Mouse (Mus musculus) lung, postnatal 0 days (tissue): ENCODE measurements around the gene Gata2. TPM values are rescaled to one million over a fixed set of nuclear protein-coding genes. Genes with fewer than 3 reads are reported as not detected.

Experiments
- ATAC-seq: fragments of 200-750 bp; cut with Nextera tagmentation; 2 replicates; pipeline ENCODE4 v1.8.0; 2017; ENCODE audit warnings: moderate library complexity
- DNase-seq: peaks from one replicate; pipeline ENCODE4 v3.0.0-alpha.2; 2016; ENCODE audit warnings: low spot score
- H3K27ac ChIP-seq: fragments of 300-500 bp; sonication (generic); 2 replicates; pipeline ENCODE4 v1.5.1; 2014; ENCODE audit warnings: antibody characterized with exemption, mild to moderate bottlenecking, low read length, mixed read lengths
- H3K27me3 ChIP-seq: fragments of 300-500 bp; sonication (generic); replicated peaks from 2 replicates; pipeline ENCODE4 v1.6.1; 2014; ENCODE audit warnings: low read length, mixed read lengths; ENCODE audit not compliant: insufficient read depth
- H3K36me3 ChIP-seq: fragments of 300-500 bp; sonication (generic); 2 replicates; pipeline ENCODE4 v1.6.1; 2014; ENCODE audit warnings: low read length, mixed read lengths; ENCODE audit not compliant: insufficient read depth
- H3K4me1 ChIP-seq: fragments of 300-500 bp; sonication (generic); 2 replicates; pipeline ENCODE4 v1.6.1; 2014; ENCODE audit warnings: antibody characterized with exemption, low read depth, low read length, mixed read lengths; ENCODE audit not compliant: insufficient read depth
- H3K4me2 ChIP-seq: fragments of 300-500 bp; sonication (generic); replicated peaks from 2 replicates; pipeline ENCODE4 v1.6.1; 2014; ENCODE audit warnings: low read depth, mild to moderate bottlenecking, low read length, moderate library complexity, mixed read lengths
- H3K4me3 ChIP-seq: fragments of 300-500 bp; sonication (generic); 2 replicates; pipeline ENCODE4 v1.5.1; 2014; ENCODE audit warnings: low read depth, low read length
- H3K9ac ChIP-seq: fragments of 300-500 bp; sonication (generic); replicated peaks from 2 replicates; pipeline ENCODE4 v1.6.1; 2014; ENCODE audit warnings: low read depth, mild to moderate bottlenecking
- H3K9me3 ChIP-seq: fragments of 300-500 bp; sonication (generic); 2 replicates; pipeline ENCODE4 v1.6.1; 2016; ENCODE audit warnings: low read length, mixed read lengths
- CTCF ChIP-seq: IDR thresholded peaks from 2 replicates; pipeline ENCODE4 v1.5.1; 2016; ENCODE audit warnings: antibody characterized with exemption, mild to moderate bottlenecking
- EP300 ChIP-seq: IDR thresholded peaks from 2 replicates; pipeline ENCODE4 v1.6.1; 2016; ENCODE audit warnings: antibody characterized with exemption, mild to moderate bottlenecking, control low read depth
- WGBS: fragments of 180-500 bp; shearing (Covaris S2); extraction: QIAGEN DNeasy Blood & Tissue Kit; methylation state at CpG from one replicate; pipeline ENCODE4 v1.1.7; 2014; 5-methylcytosine and 5-hydroxymethylcytosine counted together
- polyA plus RNA-seq: library from polyadenylated mRNA; unstranded; fragments of >200 nt; fragmentation: Nextera tagmentation; extraction: Ambion mirVana; gene quantifications from 2 replicates; pipeline ENCODE4 v1.2.1, GENCODE M21; 2015

The Gata2 gene
- 86.2 and 104 TPM in 2 replicates for polyA plus RNA-seq

DNA sequence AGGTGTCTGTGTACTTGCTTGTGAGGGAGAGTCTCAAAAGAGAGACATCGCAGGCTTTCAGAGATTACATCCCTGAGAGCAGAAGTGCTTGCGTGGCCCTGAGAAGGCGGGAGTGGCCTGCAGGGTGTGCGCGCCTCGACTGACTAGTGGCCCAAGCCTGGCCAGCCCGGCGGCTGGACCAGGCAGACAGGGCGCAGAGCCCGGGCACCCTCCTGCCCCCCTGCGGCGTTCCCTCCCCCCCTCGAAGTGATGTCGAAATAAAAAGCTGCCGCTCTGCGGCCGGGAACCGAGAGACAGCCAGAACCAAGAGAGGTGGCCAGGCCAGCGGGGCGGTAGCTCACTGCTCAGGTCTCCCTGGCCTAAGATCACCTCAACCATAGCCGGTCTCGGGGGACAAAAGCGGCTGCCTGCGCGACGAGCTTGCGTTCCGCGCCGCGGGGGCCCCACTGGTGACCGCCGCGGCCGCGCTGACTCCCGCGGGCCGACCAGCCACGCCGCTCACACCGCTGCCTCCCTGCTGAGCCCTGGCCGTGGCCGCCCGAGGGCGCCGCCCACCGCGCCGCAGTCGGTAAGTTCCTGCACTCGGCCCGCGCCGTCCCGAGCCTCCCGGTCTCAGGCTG is at the start of gene Gata2:
Gata2 (plus strand) TSS at position 459 of the 620 bp plus-strand sequence.
- Histone ChIP-seq H3K27ac (no peak within 1 kb of the TSS), H3K27me3 (peaks cover 83% of the 10 kb centered on the region), H3K4me3 (peak within 1 kb of the TSS; percentile 40), H3K4me1 (peaks cover 18% of the 10 kb centered on the region; the same call in 1 of the 2 replicates), H3K9me3 (no peaks in the 10 kb centered on the region), H3K36me3 (no peaks in the 10 kb centered on the region), H3K4me2 (peak within 1 kb of the TSS; percentile 69), H3K9ac (peak within 1 kb of the TSS; percentile 24; the same call in 1 of the 2 replicates)
- DNase-seq (peak; percentile 38), ATAC-seq (peak; percentile 18; the same call in 1 of the 2 replicates)
- WGBS, result 2% methylated on average over 51 of the region's 57 CpGs
- peak; percentile 26; the same call in 1 of the 2 replicates for TF ChIP-seq CTCF
- no peak for TF ChIP-seq EP300

DNA sequence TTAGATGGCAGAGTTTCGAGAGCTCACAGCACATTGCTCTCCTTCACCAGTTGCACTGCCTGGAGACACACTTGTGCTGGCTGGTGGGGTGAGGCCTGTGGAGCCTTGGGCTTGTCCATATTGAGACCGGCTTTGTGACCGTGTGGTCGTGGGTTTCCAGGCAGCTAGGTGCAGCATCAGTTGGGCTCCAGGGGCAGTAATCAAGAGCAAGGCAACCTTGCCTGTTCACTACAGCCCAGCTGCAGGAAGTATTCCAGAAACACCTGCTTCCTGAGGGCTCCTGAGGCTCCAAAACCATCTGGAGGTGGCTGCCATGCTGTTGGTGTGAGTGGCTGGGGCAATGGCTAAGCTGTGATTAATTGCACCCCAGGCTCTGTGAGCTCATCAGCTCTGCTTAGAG is 47.9 kb upstream of the Gata2 start:
- H3K9me3 ChIP-seq, result no peaks in the 10 kb centered on the region
- no peaks in the 10 kb centered on the region for H3K27me3 ChIP-seq
- WGBS, result 59% methylated on average over 4 of the region's 4 CpGs
- H3K4me3 ChIP-seq, result no peak overlapping the region
- no peaks in the 10 kb centered on the region for H3K36me3 ChIP-seq
- DNase-seq, result no peak
- no peak for ATAC-seq
- H3K27ac ChIP-seq, result no peak overlapping the region
- H3K4me2 ChIP-seq, result no peak overlapping the region
- H3K9ac ChIP-seq, result no peak overlapping the region
- TF ChIP-seq EP300 (no peak), CTCF (no peak)
- peaks cover 3% of the 10 kb centered on the region; the same call in 1 of the 2 replicates for H3K4me1 ChIP-seq

DNA sequence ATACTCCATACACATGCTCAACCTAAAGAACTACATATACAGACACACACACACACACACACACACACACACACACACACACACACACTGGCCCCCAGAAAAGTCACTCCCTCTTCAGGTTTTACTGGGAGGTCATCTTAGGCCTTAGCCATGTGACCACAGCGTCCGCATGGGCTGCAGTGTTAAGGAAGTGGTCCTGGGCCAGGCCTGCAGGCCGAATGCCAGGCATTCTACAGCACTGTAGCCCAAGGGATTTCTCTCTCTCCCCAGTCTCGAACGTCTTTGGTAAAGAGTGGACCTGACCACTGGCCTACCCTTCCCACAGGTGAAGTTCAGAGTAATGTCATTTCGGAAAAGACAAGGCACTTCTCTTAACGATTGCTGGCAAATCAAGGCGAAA is 47.1 kb upstream of the Gata2 start:
- Histone ChIP-seq H3K9ac (no peak overlapping the region), H3K9me3 (no peaks in the 10 kb centered on the region), H3K4me1 (no peaks in the 10 kb centered on the region), H3K36me3 (no peaks in the 10 kb centered on the region), H3K27me3 (no peaks in the 10 kb centered on the region), H3K4me2 (no peak overlapping the region), H3K27ac (peak overlapping the region; percentile 91), H3K4me3 (no peak overlapping the region)
- ATAC-seq, result no peak
- 65% methylated on average over 8 of the region's 8 CpGs for WGBS
- TF ChIP-seq CTCF (no peak), EP300 (no peak)
- DNase-seq, result peak; percentile 18

DNA sequence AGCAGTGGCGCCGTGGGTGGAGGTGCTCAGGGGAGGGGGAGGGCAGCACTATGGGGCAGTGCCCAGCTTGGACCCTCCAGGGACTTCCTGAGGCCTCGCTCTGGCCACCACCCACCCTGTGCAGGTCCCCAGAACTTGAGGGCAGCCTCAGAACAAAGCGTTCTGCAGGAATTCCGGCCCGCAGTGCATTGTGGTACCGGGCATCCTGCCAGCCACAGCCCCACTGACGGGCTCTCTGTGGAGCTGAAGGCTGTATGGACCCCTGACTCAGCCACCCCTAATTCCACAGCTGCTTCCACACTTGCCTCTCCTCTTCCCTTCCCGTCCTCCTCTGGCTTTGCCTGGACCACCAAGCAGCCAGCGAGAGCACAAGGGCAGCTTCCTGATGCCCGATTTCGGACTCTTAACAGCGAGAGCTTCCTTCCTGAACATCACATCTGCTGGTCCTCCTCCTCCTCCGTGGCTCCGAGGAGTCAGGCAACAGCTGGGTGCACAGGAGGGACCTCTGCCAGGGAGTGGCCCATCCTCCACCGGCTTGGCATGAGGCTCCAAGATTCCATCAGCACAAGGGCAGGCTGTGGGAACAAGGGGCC is 46.2 kb upstream of the Gata2 start:
- H3K4me2 ChIP-seq, result 0 out of 2 replicates have a peak overlapping the region, but pooled peaks have one; percentile 19
- ATAC-seq, result peak; percentile 91
- 0 out of 2 replicates have a peak, but pooled peaks cover 3% of the 10 kb centered on the region for H3K4me1 ChIP-seq
- no peaks in the 10 kb centered on the region for H3K9me3 ChIP-seq
- WGBS, result 36% methylated on average over 10 of the region's 16 CpGs
- no peaks in the 10 kb centered on the region for H3K36me3 ChIP-seq
- no peaks in the 10 kb centered on the region for H3K27me3 ChIP-seq
- DNase-seq, result peak; percentile 73
- TF ChIP-seq CTCF (no peak), EP300 (peak; percentile 96)
- H3K27ac ChIP-seq, result peak overlapping the region; percentile 91
- no peak overlapping the region for H3K9ac ChIP-seq
- H3K4me3 ChIP-seq, result no peak overlapping the region

DNA sequence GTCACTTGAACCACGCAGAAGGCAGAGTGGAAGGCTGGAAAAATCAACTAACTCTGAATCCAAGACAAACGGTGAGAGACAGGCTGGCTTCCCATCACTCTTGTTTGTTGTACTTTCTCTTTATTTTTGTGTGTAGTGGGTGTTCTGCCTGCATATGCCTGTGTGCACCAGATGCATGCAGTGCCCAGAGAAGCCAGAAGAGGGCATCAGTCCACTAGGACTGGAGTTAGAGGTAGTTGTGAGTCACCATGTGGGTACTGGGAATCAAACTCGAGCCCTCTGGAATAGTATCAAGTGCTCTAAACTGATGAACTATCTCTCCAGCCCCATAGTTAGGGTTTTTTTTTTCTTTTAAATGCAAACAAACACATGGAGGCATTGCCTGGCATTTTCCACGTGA is 42.4 kb upstream of the Gata2 start:
- H3K9me3 ChIP-seq, result no peaks in the 10 kb centered on the region
- H3K27me3 ChIP-seq, result no peaks in the 10 kb centered on the region
- H3K9ac ChIP-seq, result no peak overlapping the region
- H3K27ac ChIP-seq, result 0 out of 2 replicates have a peak overlapping the region, but pooled peaks have one; percentile 61
- 66% methylated on average over 4 of the region's 4 CpGs for WGBS
- 0 out of 2 replicates have a peak, but pooled peaks cover 3% of the 10 kb centered on the region for H3K4me1 ChIP-seq
- DNase-seq, result no peak
- TF ChIP-seq CTCF, result peak; percentile 41
- TF ChIP-seq EP300, result no peak
- no peak overlapping the region for H3K4me3 ChIP-seq
- H3K4me2 ChIP-seq, result no peak overlapping the region
- no peaks in the 10 kb centered on the region for H3K36me3 ChIP-seq
- ATAC-seq, result no peak

DNA sequence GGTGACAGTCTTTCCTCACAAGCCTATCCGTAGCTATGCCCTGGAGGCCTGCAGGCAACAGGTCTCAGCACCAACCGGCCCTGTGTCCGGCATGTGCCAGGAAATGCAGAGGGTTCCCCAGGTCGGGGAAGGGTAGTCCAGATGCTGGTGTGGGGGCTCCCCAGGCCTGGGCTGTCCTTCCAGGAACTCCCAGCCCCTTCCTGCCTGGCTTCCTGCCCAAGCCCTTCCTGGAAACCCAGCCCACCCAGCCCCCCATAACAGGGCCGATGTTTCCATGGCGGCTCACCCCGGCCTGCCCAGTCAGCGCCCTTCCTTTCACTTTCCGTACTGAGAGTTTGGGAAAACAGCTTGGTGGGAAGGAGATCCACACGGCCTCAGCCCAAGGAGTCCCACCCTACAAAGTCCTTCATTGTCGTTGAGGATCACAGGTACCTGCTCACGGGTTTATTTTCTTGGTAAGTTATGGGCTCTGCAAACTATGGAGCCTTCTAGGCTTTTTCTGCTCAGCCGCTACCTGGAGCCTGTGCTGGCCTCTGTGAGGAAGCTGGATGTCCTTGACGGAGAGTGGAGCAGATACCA is 41.5 kb upstream of the Gata2 start:
- peak overlapping the region; percentile 87 for H3K27ac ChIP-seq
- no peaks in the 10 kb centered on the region for H3K36me3 ChIP-seq
- no peak overlapping the region for H3K9ac ChIP-seq
- TF ChIP-seq EP300 (peak; percentile 97), CTCF (no peak)
- DNase-seq, result peak; percentile 61
- H3K4me3 ChIP-seq, result no peak overlapping the region
- H3K9me3 ChIP-seq, result no peaks in the 10 kb centered on the region
- ATAC-seq, result peak; percentile 75
- peak overlapping the region; percentile 19; the same call in 1 of the 2 replicates for H3K4me2 ChIP-seq
- H3K27me3 ChIP-seq, result no peaks in the 10 kb centered on the region
- 0 out of 2 replicates have a peak, but pooled peaks cover 3% of the 10 kb centered on the region for H3K4me1 ChIP-seq
- 56% methylated on average over 14 of the region's 14 CpGs for WGBS
